Mouse (Mus musculus): ENCODE data around the gene Pknox2.

Pknox2 gene

DNA sequence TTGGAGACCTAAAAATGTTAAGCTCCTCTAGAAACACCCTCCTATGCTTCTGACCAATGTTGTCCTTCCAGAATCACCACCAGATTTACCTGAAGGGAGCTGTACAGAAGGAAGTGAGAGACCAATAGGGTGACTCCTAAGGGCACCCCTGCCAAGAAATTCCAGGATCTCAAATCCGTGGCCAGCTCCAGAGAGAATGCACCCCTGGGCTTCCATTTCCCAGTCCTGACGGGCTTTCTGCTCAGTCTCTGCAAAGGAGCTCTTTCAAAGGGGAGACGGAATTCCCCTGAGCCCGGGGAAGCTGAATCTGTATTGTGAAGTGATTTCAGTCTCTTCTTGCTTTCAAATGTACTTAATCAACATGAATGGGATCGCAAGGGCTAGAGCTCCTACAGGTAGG, 43.4 kb downstream of the Pknox2 start:
- DNase-seq (ENCODE audit: extremely low read depth, low read depth, low spot score): no peak

GRCm38 (mm10) chr9:37101059-37101940, 45.9 kb downstream of the Pknox2 start:
- DNase-seq (ENCODE audit: extremely low read depth, low read depth, low spot score): no peak

- no peak for DNase-seq (ENCODE audit: extremely low read depth, low read depth, low spot score)
These were observed 47.6 kb downstream of the Pknox2 start for GRCm38 (mm10) chr9:37099595-37099994.

DNA sequence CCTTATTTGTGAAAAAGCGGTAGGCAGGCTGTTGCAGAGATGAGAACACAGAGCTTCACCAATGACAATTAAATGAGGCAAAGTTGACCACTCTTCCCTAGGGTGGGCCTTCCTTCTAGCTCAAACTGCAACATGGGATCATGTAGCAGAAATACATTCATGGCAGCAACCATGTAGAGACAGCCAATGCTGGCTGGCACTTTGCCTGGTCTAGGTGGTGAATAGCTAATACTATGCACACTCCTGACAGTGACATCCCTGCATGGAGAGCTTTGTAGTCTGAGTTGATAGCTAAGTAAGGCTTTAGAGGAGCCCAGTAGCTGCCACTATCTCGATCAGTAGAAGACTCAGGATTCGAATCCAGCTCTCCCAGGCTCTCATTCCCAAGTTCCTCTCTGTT, 48.6 kb downstream of the Pknox2 start:
- DNase-seq (ENCODE audit: extremely low read depth, low read depth, low spot score): no peak

DNA sequence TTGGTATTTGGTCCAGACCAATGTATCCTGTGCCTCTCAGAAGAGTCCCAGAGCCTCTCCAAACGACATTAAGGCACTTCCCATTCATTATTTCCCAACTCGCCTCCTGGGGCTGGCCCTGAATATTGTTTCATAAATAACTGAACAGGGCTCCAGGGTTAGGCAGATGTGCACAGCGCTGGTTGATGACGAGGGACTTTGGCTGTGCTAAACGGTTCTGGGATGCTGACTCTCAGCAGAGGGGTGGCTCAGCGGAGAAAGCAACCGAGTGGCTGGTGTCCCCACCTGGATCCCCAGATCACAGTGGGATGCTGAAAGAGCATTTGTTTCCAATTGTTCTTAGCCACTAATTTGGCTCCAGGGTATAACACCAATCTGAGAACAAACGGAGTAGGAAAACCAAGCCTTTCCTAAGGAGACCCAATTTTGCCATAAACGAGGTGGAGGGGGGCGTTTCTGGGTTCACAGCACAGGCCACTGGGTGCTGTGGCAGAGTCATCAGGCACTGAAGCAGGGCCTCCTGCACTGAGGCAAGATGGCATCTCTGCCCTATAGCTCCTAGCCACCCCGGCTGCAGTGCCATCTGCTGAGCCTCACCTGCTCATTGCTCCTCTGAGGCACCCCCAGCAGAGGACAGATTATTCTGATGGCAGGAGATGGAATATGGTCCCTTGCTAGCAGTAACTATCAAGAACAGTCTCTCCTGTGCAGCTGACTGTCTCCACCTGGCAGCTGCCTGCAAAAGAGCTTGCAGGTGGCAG, 52.8 kb downstream of the Pknox2 start:
- no peak for DNase-seq (ENCODE audit: extremely low read depth, low read depth, low spot score)

DNA sequence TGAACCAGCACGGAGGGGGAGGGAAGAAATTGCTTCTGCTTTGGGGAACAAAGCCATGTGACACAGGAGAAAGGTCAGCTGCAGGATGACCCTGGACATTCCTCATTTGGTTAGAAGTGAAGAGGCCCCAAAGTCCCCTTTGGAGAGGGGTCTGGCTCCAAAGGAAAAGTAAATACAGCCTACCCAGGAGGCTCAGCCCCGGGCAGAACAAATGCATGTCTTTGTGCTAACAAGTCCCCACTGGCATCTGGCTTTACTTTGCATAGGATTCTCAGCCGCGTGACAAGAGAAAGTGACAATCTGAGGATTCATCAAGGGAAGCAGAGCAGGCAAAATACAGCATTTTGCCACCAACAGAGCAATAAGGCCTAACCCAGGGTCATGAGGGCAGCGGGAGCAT, 54.1 kb downstream of the Pknox2 start:
- DNase-seq (ENCODE audit: extremely low read depth, low read depth, low spot score): no peak

DNA sequence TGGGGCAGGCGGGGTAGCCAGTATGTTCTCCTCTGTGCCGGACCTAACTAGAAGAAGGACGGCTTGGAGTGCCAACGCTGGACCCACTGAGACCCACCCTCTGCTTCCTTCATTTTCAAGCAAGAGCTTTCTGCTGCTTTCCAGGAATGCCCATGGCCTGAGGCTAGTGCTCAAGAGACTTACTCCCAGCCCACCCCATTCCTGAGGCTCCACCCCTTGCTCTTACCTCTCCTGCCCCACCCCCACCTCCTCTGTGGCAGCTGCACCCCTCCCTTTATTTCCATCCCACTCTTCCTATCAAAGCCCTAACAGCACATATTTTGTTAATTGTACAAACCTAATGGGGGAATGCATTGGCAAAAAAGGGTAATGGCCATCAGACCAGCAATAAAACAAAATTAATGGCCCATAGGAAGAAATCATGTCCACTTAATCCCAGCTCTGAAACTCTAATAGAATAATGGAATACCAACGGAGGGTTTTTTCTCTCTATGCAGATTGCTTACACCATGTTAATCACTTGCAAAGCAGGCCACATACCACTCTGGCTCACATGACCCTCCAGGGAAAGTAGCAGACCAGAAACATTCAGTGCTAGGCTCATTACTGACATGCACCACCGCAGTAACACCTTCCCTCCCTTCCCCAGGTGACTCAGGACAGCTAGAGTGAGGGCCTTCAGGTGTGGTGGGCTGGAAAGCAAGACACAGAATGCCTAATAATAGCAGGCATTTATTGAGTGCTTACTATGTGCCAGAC, 57.1 kb downstream of the Pknox2 start:
- DNase-seq (ENCODE audit: extremely low read depth, low read depth, low spot score): no peak

DNA sequence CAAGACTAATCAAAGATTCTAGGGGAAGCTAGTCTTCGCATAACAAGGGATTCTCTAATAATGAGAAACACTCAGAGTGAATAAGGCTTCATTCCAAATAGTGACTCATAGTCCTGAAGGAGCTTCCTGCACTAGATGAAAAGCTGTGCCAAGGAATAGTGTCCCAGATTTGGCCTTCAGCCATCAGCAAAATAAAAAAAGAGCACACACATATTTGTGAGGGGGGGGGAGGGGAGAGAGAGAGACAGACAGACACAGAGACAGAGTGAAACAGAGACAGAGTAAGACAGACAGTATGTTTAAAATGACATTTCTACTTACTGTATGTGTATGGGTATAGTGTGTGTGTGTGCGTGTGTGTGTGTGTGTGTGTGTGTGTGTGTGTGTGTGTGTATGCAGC, 61.8 kb downstream of the Pknox2 start:
- no peak for DNase-seq (ENCODE audit: extremely low read depth, low read depth, low spot score)

DNA sequence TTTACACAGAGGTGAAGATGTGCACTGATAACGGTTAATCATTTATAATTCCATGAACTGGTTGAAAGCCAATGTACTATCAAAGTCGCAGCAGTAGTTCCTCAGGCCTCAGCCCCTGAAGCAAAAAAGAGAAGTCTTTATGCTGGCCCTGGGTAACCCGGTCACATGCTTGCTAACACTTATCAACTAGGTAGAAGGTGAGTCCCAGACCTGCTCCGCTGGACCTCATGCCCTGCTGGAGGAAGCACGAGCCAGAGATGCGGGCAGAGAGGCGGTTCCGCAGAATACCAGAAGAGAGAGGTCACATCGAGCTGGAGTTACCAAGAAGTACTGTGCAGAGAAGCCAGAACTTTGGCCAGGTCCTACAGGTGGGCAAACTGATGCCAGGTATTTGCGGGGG, 65.0 kb downstream of the Pknox2 start:
- no peak for DNase-seq (ENCODE audit: extremely low read depth, low read depth, low spot score)

DNA sequence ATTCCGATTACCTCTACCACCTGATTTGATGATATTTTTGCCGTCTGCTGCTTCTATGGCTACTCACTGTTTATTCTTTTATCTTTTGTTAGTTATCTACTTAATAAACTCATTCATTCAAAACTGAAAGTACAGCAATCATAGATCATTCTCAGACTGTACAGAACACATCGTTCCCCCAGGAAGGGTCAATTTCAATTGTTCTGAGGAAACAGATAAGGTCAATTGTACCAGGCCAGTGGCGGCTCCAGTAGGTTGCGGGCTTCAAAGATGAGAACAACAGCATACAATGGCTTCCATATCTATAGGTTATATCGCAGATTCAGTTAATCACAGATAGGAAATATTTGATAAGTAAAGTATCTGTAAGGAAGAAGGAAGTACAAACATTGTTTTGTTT, 66.9 kb downstream of the Pknox2 start:
- no peak for DNase-seq (ENCODE audit: extremely low read depth, low read depth, low spot score)

GRCm38 (mm10) chr9:37077063-37077418, 70.2 kb downstream of the Pknox2 start:
- no peak for DNase-seq (ENCODE audit: extremely low read depth, low read depth, low spot score)

GRCm38 (mm10) chr9:37076386-37077062, 70.7 kb downstream of the Pknox2 start:
- DNase-seq (ENCODE audit: extremely low read depth, low read depth, low spot score): no peak

GRCm38 (mm10) chr9:37075903-37076302, 71.3 kb downstream of the Pknox2 start:
- DNase-seq (ENCODE audit: extremely low read depth, low read depth, low spot score): no peak

GRCm38 (mm10) chr9:37069391-37070312, 77.6 kb downstream of the Pknox2 start:
- no peak for DNase-seq (ENCODE audit: extremely low read depth, low read depth, low spot score)

DNA sequence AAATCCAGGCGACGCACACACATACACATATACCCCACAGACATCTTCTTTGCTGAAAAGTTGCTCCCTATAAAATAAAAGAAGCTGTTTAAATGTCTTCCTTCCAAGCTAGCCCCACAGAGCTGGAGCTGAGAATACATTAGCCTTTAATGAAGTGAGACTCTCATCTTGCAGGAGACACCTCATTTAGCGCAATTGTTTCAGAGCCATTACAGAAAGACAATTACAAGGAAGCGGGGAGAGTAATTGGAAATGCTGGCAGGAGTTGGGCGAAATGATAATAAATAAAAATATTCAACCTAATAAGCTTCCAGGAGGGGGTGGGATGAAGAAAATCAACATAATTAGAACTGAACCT, 79.8 kb downstream of the Pknox2 start:
- DNase-seq (ENCODE audit: extremely low read depth, low read depth, low spot score): no peak

GRCm38 (mm10) chr9:37066732-37067472, 80.3 kb downstream of the Pknox2 start:
- DNase-seq (ENCODE audit: extremely low read depth, low read depth, low spot score): no peak

GRCm38 (mm10) chr9:37061627-37062026, 85.6 kb downstream of the Pknox2 start:
- no peak for DNase-seq (ENCODE audit: extremely low read depth, low read depth, low spot score)

GRCm38 (mm10) chr9:37054703-37055102, 92.5 kb downstream of the Pknox2 start:
- DNase-seq (ENCODE audit: extremely low read depth, low read depth, low spot score): no peak
